Mouse (Mus musculus) cerebellum, adult 2 months (tissue): ENCODE data around the gene Pspn.

Experiments used
- CTCF ChIP-seq: fragments of 200-500 bp; IDR thresholded peaks from 2 replicates; pipeline ENCODE4 v1.5.1; 2011; ENCODE audit warnings: low read depth, mild to moderate bottlenecking, control low read depth, low read length, moderate library complexity, borderline replicate concordance; ENCODE audit not compliant: insufficient read depth
- POLR2A ChIP-seq: fragments of 200-500 bp; IDR thresholded peaks from 2 replicates; pipeline ENCODE4 v1.6.1; 2011; ENCODE audit warnings: low read length, control low read depth, borderline replicate concordance; ENCODE audit not compliant: insufficient read depth

- no peak for TF ChIP-seq POLR2A
- TF ChIP-seq CTCF, result no peak
These were observed 12.5 kb upstream of the Pspn start for GRCm38 (mm10) chr17:57012245-57012795.
